Mouse (Mus musculus) cortical plate, adult 2 months (tissue): ENCODE data around the gene Wiz. TPM values are rescaled to one million over a fixed set of nuclear protein-coding genes. Genes with fewer than 3 reads are reported as not detected.

Experiments used
- H3K27ac ChIP-seq: fragments of 200-500 bp; 2 replicates; pipeline ENCODE4 v1.5.1; 2012; ENCODE audit warnings: low read length, control low read depth, inconsistent platforms; ENCODE audit not compliant: insufficient read depth
- H3K4me1 ChIP-seq: fragments of 200-500 bp; 2 replicates; pipeline ENCODE4 v1.6.1; 2011; ENCODE audit warnings: low read length; ENCODE audit not compliant: control insufficient read depth, insufficient read depth
- H3K4me3 ChIP-seq: fragments of 200-500 bp; 2 replicates; pipeline ENCODE4 v1.5.1; 2011; ENCODE audit warnings: mild to moderate bottlenecking, low read length, control low read depth; ENCODE audit not compliant: insufficient read depth
- CTCF ChIP-seq: fragments of 200-500 bp; IDR thresholded peaks from 2 replicates; pipeline ENCODE4 v1.5.1; 2011; ENCODE audit warnings: mild to moderate bottlenecking, control low read depth, low read length; ENCODE audit not compliant: insufficient read depth; ENCODE audit errors: extremely low read depth
- POLR2A ChIP-seq: fragments of 200-500 bp; IDR thresholded peaks from 2 replicates; pipeline ENCODE4 v1.6.1; 2011; ENCODE audit warnings: mild to moderate bottlenecking, low read length, control low read depth; ENCODE audit not compliant: insufficient read depth; ENCODE audit errors: extremely low read depth
- polyA plus RNA-seq: library from polyadenylated mRNA; depleted of rRNA; stranded (reverse); fragments of >200 nt; gene quantifications from 2 replicates; pipeline ENCODE4 v1.2.3, GENCODE M21; 2012; rRNA removed

Wiz gene
- polyA plus RNA-seq = 36.9 and 37.8 TPM in 2 replicates

DNA sequence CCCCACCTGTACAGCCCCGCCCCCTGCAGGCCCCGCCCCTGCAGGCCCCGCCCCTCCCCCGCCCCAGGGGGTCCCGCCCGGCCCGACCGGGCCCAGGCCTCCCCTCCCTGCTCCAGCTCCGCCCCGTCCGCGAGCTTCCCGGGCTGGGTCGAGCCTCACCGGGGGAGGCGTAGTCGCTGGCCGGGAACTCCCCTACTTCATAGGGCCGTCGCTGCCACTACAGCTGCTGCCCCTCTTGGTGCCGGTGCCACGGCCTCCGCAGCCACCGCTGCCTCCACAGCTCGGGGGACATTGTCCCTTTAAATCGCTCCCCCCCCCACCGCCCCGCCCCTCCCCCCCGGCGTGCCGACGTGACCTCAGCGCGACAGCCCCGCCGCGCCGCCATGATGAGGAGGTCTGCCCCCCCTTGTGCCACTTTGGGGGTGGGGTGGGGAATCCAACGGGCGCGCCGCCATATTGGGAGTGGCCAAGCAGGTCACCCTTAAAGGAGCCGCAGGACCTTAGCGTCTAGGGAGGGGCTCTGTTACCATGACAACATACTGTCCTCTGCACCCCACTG lies at the start of gene Wiz:
Gene Wiz, minus strand, starts transcription at position 339 of the 559 bp plus-strand sequence.
- Histone ChIP-seq H3K4me1 (no peaks in the 10 kb centered on the region), H3K4me3 (peak within 1 kb of the TSS; percentile 89), H3K27ac (peak within 1 kb of the TSS; percentile 91)
- TF ChIP-seq POLR2A (peak; percentile 37; the same call in 1 of the 2 replicates), CTCF (no peak)

DNA sequence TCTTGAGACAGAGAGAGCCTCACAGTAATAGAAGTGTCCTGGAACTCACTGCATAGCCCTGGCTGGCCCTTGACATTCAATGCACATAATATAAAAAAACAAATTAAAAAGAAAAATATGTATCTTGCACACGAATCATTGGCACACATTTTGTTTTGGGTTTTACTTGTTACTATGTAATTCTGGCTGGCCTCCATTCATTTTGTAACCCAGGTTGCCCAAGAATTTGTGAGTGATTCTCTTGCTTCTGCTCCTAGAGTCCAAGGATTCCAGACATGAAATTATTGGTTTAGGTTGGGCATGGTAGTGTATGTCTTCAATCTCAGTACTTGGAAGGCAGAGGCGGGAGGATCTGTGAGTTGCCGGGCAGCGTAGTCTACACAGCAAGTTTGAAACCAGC lies 47.9 kb upstream of the Wiz start:
- no peak for TF ChIP-seq CTCF
- no peak for TF ChIP-seq POLR2A
- H3K27ac ChIP-seq = no peak overlapping the region
- no peak overlapping the region for H3K4me3 ChIP-seq
- H3K4me1 ChIP-seq = no peaks in the 10 kb centered on the region

DNA sequence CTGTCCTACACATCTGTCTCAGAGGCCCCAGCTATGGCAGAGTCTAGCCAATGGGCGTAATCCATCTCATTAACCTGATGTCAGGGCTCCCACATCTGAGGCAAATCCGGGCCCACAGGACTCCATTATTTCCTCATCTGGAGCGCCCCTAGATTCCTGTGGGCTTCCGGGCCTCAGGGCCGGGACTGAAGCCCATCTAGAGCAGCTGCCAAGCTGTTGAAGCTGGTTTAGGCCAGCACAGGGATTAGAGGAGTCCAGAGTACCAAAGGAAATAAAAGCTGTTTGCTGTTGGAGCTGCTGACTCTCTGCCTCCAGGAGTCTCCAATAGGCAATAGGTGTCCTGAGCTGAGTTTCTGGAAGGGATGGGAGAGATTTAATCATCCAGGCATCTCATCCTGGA lies 45.9 kb upstream of the Wiz start:
- Histone ChIP-seq H3K4me1 (no peaks in the 10 kb centered on the region), H3K27ac (no peak overlapping the region), H3K4me3 (no peak overlapping the region)
- TF ChIP-seq POLR2A (no peak), CTCF (no peak)

DNA sequence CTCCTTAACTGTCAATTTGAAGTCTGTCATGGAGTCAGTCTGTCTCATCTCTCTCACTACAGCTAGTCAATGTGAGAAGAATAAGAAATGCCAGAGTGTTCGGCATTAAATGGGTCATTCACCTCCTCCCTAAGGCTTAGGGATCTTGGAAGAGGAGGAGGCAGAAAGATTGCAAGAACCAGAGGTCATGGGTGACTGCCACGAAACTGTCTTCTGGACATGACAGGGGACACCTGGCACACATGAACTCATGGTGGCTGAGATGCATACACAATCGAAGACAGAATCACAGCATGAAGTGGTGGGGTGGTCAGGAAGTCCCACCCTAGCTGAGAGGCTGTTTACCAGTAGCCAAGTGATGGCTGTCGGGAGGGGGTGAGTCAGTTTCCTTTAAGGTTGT lies 45.1 kb upstream of the Wiz start:
- Histone ChIP-seq H3K4me1 (no peaks in the 10 kb centered on the region), H3K27ac (no peak overlapping the region), H3K4me3 (no peak overlapping the region)
- no peak for TF ChIP-seq CTCF
- TF ChIP-seq POLR2A = no peak

DNA sequence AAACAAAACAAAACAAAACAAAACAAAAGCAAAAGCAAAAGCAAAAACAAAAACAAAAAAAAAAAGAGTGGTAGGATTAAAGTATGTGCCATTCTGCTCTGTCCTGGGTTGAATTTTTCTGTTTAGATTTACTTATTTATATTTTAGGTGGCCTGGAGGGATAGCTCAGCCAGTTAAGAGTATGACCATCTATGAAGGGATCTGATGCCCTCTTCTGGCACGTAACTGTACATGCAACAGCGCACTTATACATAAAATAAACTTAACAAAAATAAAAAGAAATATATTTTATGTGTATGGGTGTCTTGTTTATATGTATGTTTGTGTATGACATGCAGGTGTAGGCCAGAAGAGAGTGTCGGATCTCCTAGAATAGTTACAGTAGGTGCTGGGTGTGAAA lies 42.7 kb upstream of the Wiz start:
- Histone ChIP-seq H3K27ac (no peak overlapping the region), H3K4me1 (no peaks in the 10 kb centered on the region), H3K4me3 (no peak overlapping the region)
- TF ChIP-seq CTCF (peak; percentile 34; the same call in 1 of the 2 replicates), POLR2A (no peak)

DNA sequence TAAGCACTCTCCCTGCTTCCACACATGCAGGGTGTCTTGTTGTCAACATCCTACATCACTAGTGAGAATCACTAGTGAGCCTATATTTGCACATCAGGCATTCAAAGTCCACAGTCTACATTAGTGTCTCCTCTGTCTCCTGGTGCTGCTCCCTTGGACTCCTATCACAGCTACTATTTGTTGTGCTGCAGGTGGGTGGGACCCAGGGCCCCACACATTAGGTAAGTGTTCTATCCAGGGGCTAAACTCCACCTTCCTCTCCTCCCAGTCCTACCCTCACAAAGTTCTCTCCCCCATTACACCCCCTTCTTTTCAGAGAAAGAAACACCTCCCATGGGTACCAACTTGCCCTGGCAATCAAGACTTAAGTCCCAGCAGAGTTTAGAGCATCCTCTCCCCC lies 37.4 kb upstream of the Wiz start:
- no peak overlapping the region for H3K27ac ChIP-seq
- no peak overlapping the region for H3K4me3 ChIP-seq
- TF ChIP-seq POLR2A = no peak
- no peak for TF ChIP-seq CTCF
- H3K4me1 ChIP-seq = no peaks in the 10 kb centered on the region

DNA sequence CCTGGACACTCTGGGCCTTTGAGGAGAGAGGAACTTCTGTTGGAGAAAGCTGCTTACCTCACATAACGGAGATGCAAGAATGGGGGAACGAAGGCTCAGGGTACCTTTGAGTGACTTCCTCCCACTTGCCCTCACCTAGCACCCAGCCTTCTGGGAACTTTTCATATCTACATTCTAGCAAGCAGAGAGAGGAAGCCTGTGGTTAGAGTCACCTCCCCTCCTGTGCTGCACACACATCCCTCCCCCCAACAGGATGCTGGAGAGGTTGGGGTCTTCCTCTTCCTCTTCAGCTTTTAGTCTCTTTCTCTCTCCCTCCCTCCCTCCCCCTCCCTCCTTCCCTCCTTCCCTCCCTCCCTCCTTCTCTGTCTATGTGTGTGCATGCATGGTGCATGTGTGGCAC lies 34.8 kb upstream of the Wiz start, which contains the start of gene Pglyrp2:
Gene Pglyrp2, minus strand, starts transcription at position 134 of the 400 bp plus-strand sequence.
- TF ChIP-seq CTCF (no peak), POLR2A (no peak)
- no peak within 1 kb of the TSS for H3K27ac ChIP-seq
- no peaks in the 10 kb centered on the region for H3K4me1 ChIP-seq
- no peak within 1 kb of the TSS for H3K4me3 ChIP-seq

DNA sequence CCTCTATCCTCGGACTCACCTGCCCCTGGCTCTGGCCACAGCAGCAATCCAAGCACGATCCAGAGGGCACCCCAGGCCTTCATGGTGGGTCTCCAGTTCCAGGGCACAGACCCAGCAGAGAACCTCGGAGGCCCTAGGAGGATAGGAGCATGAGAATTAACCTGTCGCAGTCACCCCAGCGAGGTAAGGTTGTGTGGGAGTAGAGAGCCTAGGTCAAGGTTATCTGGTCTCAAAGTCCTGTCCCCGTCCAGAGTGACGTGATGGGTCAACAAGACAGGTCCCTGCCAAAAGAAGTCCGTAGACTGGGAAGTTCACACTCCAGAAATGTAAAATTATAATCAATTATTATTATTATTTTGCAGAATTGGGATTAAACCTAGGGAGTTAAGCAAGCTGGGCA lies 31.5 kb upstream of the Wiz start:
- Histone ChIP-seq H3K4me1 (no peaks in the 10 kb centered on the region), H3K27ac (no peak overlapping the region), H3K4me3 (no peak overlapping the region)
- TF ChIP-seq CTCF (no peak), POLR2A (no peak)

DNA sequence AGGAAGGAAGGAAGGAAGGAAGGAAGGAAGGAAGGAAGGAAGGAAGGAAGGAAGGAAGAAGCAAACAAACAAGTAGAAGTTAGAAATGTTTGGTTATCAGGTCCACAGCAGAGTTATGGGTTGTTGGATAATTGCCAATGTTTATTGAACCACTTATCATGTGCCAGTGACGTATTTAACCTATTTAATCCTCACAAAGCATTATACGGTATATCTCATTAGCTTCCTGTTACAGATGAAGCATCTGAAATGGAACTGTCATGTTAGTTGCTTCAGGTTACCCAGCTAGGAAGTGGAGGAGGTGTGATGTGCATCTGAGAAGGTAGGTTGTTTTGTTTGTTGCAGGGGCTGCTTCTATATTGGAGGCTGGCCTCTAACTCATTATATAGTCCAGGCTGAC lies 30.8 kb upstream of the Wiz start:
- Histone ChIP-seq H3K27ac (no peak overlapping the region), H3K4me3 (no peak overlapping the region), H3K4me1 (no peaks in the 10 kb centered on the region)
- TF ChIP-seq POLR2A (no peak), CTCF (no peak)

DNA sequence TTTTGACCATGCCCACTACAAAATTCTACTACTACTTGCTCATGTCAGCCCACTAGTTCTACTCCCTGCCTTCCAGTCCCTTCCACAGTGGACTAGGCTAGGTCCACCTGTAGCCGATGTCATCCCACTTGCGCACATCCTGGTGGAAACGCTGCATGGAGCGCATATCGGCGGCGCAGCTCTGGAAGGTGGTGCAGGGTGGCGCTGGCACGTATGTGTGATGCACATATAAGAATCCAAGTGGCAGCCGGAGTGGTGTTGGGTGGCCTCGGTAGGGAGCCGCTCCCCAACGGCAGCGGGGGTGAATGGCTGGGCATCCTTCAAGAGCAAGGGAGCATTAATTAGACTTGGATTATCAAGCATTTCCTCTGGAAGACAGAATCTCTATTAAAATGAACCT lies 27.5 kb upstream of the Wiz start:
- no peak for TF ChIP-seq POLR2A
- TF ChIP-seq CTCF = no peak

DNA sequence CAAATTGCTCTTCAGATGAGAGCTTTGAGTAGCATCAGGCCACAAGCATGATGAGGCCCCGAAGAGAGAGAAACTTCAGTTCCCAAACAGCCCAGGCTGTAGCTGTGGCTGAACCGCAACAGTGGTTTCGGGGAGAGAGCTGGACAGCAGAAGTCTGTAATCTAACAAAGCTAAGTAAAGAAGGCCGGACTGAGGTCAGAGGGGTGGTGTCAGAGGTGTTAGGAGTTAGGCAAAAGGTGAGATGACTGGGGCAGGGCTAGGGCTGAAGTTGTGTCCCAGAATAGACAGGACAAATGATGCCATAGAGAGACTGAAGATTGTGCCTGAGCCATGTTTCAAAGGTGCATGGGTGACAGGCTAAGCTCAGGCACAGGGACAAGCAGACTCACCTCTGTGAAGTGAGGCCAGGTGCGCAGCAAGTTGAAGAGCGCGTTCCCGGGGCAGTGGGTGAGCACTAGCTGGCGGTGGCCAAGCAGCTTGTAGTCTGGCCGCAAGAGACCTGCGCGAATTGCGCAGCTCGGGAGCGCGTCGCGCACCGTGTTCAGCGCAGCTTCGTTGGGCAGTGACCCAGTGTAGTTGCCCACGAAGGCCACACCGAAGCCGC lies 26.3 kb upstream of the Wiz start:
- no peaks in the 10 kb centered on the region for H3K4me1 ChIP-seq
- H3K27ac ChIP-seq = no peak overlapping the region
- no peak overlapping the region for H3K4me3 ChIP-seq
- TF ChIP-seq POLR2A (no peak), CTCF (no peak)

More for the DNA sequence above, 27.5 kb upstream of the Wiz start:
- no peak overlapping the region for H3K4me3 ChIP-seq
- H3K27ac ChIP-seq = no peak overlapping the region
- no peaks in the 10 kb centered on the region for H3K4me1 ChIP-seq
